Mouse (Mus musculus): Measurements from ENCODE around the gene Txndc5.

GRCm38 (mm10) chr13:38533461-38533860 lies 4.8 kb upstream of the Txndc5 start:
- TF ChIP-seq CTCF (IDR thresholded peaks at IDR 0.05; ENCODE audit: borderline replicate concordance, extremely low read depth, insufficient read depth, insufficient read length) (no peak), POLR2A (IDR thresholded peaks at IDR 0.05; ENCODE audit: borderline replicate concordance, extremely low read depth, insufficient read depth, insufficient read length, poor library complexity, severe bottlenecking) (no peak)

Data from brain, embryonic 14.5 days (tissue).